Mouse (Mus musculus) kidney, adult 2 months (tissue): ENCODE data around the gene Foxp1.

Experiments used
- CTCF ChIP-seq: fragments of 200-500 bp; conservative IDR thresholded peaks from 2 replicates; pipeline ENCODE4 v1.5.1; 2011; ENCODE audit warnings: low read depth, mild to moderate bottlenecking, control low read depth, low read length, moderate library complexity, mixed read lengths; ENCODE audit not compliant: insufficient read depth, insufficient read length
- POLR2A ChIP-seq: fragments of 200-500 bp; IDR thresholded peaks from one replicate; pipeline ENCODE4 v1.6.1; 2011; ENCODE audit warnings: low read depth, low read length, control low read depth

GRCm38 (mm10) chr6:99117411-99117810 lies 405.1 kb downstream of the Foxp1 start:
- no peak for TF ChIP-seq POLR2A
- TF ChIP-seq CTCF, result no peak
